Mouse (Mus musculus) heart, adult 2 months (tissue): ENCODE measurements around the gene Tnik.

Source experiments
- CTCF ChIP-seq: fragments of 200-600 bp; IDR thresholded peaks from 2 replicates; pipeline ENCODE4 v1.8.1; 2022; ENCODE audit warnings: antibody characterized with exemption, mild to moderate bottlenecking, moderate library complexity
- POLR2A ChIP-seq: fragments of 200-500 bp; IDR thresholded peaks from 2 replicates; pipeline ENCODE4 v1.6.1; 2011; ENCODE audit warnings: mild to moderate bottlenecking, low read depth, low read length, control low read depth; ENCODE audit not compliant: insufficient read depth

DNA sequence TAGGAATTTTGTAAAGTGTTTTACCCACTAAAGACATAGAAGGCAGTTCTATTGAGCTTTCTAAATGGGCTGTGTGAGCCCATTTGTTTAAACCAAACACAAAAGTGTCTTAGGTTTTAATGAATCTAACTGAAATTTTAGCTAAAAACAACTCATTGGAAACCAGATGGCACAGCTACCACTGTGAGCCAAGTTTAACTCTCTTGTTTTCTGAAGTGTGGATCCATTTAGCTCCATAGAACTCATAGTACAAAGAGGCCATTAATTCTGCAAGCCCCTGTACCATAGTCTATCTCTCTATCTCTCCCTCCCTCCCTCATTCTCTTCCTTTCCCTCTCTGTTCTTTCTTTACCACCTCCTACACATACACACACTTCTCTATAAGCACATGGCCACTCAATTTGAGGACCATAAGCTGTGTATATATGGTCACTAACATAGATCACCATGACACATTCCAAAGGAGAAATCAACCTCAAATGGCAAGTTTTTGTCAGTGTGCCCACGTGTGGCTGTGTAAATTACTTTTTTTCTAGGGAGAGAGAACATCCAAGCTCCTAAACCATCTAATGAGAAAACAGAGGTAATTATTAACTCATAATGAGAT lies 204.2 kb downstream of the Tnik start:
- TF ChIP-seq CTCF (no peak), POLR2A (no peak)
